Comparison of ENCODE assay signal across 11 mouse cellular contexts in genomic region chr6:72694791-72695204, GRCm38 (mm10).
A peak's percentile ranks its signal among the peaks of the same experiment; 100 is the strongest.
DNase-seq lines count a peak whose midpoint lies in the region; ATAC-seq and TF ChIP-seq lines count a peak whose summit lies in the region.
"Had no signal": no experiment of that assay in that cellular context is flagged by ENCODE, and none has a peak within 500 bp of the region (broad histone marks: within the 10 kb centered on the region; RNA-seq: fewer than 3 reads in every experiment).

No protein-coding gene starts in this region.

- no peak for TF ChIP-seq POLR2A in ES-Bruce4 (IDR thresholded peaks at IDR 0.05; ENCODE audit: insufficient read depth, low read length)

- H3K4me1 ChIP-seq in kidney, embryonic 14.5 days (ENCODE audit: control insufficient read depth, insufficient read depth, low read length) = peaks cover 75% of the 10 kb centered on the region
- peaks cover 15% of the 10 kb centered on the region for H3K4me1 ChIP-seq in ES-Bruce4 (ENCODE audit: control insufficient read depth, insufficient read depth, low read length)
- H3K4me1 ChIP-seq in limb, embryonic 10.5 days = peaks cover 87% of the 10 kb centered on the region

- H3K27me3 ChIP-seq in kidney, embryonic 14.5 days (ENCODE audit: control insufficient read depth, insufficient read depth, low read length) = no peaks in the 10 kb centered on the region
- no peaks in the 10 kb centered on the region for H3K27me3 ChIP-seq in ES-Bruce4 (ENCODE audit: control insufficient read depth, insufficient read depth, low read length, poor library complexity, severe bottlenecking)
- H3K27me3 ChIP-seq in limb, embryonic 10.5 days (ENCODE audit: low read depth, poor library complexity, severe bottlenecking) = no peaks in the 10 kb centered on the region

- H3K9ac ChIP-seq in kidney, embryonic 14.5 days (ENCODE audit: low read depth, low read length) = no peak overlapping the region
- H3K9ac ChIP-seq in ES-Bruce4 (ENCODE audit: low read depth, poor library complexity, severe bottlenecking) = no peak overlapping the region

- no peak overlapping the region for H3K4me2 ChIP-seq in kidney, embryonic 14.5 days (replicated peaks; ENCODE audit: low read depth, low read length)

- peak overlapping the region; percentile 62; the same call in 1 of the 2 replicates for H3K27ac ChIP-seq in kidney, embryonic 14.5 days (ENCODE audit: low read depth, low read length)
- H3K27ac ChIP-seq in ES-Bruce4 (ENCODE audit: insufficient read depth, low read length) = peak overlapping the region; percentile 14; the same call in 1 of the 2 replicates
- H3K27ac ChIP-seq in limb, embryonic 10.5 days = peak overlapping the region; percentile 61; the same call in 1 of the 2 replicates

- no peaks in the 10 kb centered on the region for H3K9me3 ChIP-seq in kidney, embryonic 14.5 days (ENCODE audit: control insufficient read depth, low read length)
- H3K9me3 ChIP-seq in ES-Bruce4 (replicated peaks; ENCODE audit: control insufficient read depth, insufficient read depth, low read length, poor library complexity, severe bottlenecking) = no peaks in the 10 kb centered on the region
- no peaks in the 10 kb centered on the region for H3K9me3 ChIP-seq in limb, embryonic 10.5 days (replicated peaks)

- ATAC-seq in kidney, embryonic 14.5 days (ENCODE audit: low FRiP score, low TSS enrichment) = no peak

- TF ChIP-seq CTCF in ES-Bruce4 (IDR thresholded peaks at IDR 0.05; ENCODE audit: low read depth, low read length) = no peak

- TF ChIP-seq EP300 in ES-Bruce4 (IDR thresholded peaks at IDR 0.05; ENCODE audit: insufficient read depth, low read depth, low read length) = no peak

- H3K36me3 ChIP-seq in kidney, embryonic 14.5 days (ENCODE audit: control insufficient read depth, insufficient read depth, low read length) = no peaks in the 10 kb centered on the region
- no peaks in the 10 kb centered on the region for H3K36me3 ChIP-seq in ES-Bruce4 (ENCODE audit: control insufficient read depth, insufficient read depth, low read length, poor library complexity, severe bottlenecking)
- 0 out of 2 replicates have a peak, but pooled peaks cover 3% of the 10 kb centered on the region for H3K36me3 ChIP-seq in limb, embryonic 10.5 days

- H3K4me3 ChIP-seq in kidney, embryonic 14.5 days (ENCODE audit: low read length) = no peak overlapping the region
- no peak overlapping the region for H3K4me3 ChIP-seq in ES-Bruce4 (ENCODE audit: low read depth, low read length)
- no peak overlapping the region for H3K4me3 ChIP-seq in limb, embryonic 10.5 days

- DNase-seq in frontal cortex, postnatal 36 days (ENCODE audit: low spot score in 2 of 2) = peak; percentile 15 to 33
- no peak for DNase-seq in frontal cortex, postnatal 14 days (ENCODE audit: low spot score in 2 of 2)
- DNase-seq in kidney, postnatal 36 days = no peak
- DNase-seq in limb, embryonic 10.5 days (ENCODE audit: low spot score) = no peak
- no peak for DNase-seq in cerebellum, postnatal 10 days
- DNase-seq in neural tube, embryonic 10.5 days (ENCODE audit: extremely low spot score, low spot score) = no peak
- DNase-seq: cerebellum, postnatal 36 days; kidney, postnatal 10 days; thymus, adult 18-20 months had no signal

- 42% methylated on average over 10 of the region's 10 CpGs for WGBS in kidney, embryonic 14.5 days
- WGBS in limb, embryonic 10.5 days = 70% methylated on average over 10 of the region's 10 CpGs

Comparison
In these comparisons a context has a peak if more than half of its experiments do, and no peak if none do; other contexts are left out.
1. DNase-seq: peak in frontal cortex, postnatal 36 days (2 of 2); none in frontal cortex, postnatal 14 days (0 of 2), kidney, postnatal 36 days (0 of 2), limb, embryonic 10.5 days (single experiment), cerebellum, postnatal 10 days (0 of 2) and neural tube, embryonic 10.5 days (single experiment).
2. Peak in every context shown above with its lines, with median percentiles within 50 percentile points of each other: H3K27ac ChIP-seq.